Mouse (Mus musculus): ENCODE data around the gene Pgghg. TPM values are rescaled to one million over a fixed set of nuclear protein-coding genes. Genes with fewer than 3 reads are reported as not detected.
A peak's percentile ranks its signal among the peaks of the same experiment; 100 is the strongest.

Gene Pgghg
- total RNA-seq (2017) = 10.6 to 14.2 TPM (median 13.8 TPM) in 3 replicates

DNA sequence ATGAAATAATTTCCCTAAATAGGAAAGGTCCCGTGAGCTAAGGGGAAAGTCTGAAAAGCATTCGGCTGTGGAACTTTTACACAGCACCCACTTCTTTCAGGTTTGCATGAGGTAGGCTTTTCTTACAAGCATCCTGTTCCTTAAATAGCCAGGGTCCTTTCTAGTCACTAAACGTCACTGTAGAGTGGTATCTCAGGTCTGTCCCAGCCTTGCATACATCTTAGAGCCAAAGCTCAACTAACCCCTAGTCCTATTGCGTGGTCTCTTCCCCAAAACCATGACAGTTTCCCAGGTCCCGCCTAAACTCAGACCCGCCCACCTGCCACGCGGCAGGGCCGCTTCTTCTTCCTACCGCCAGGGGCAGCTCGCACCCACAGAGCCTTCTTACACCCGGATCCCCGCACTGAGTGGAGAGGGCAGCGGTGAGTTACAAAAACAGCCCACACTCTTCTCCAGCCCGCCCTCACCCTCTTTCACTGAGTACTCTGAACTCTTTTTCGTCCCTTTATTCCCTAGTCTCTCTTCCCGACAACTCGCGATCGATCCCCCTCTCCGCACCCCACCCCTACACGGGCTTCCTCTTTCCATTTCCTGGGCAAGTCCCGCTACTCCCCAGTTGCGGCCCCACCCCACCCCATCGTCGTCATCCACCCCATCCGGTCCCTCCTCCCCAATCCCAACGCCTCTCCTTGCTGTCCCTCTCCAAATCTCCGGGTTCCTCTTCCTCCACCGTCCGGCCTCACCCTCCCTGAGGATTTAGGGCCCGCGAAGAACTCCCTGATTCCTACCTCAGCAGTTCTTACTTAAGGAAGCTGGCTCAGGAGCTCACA is at the start of gene Pgghg:
TSS of gene Pgghg (plus strand) at position 170 of the 830 bp plus-strand sequence.
- ATAC-seq (replicated peaks; ENCODE audit: insufficient number of reproducible peaks, low FRiP score, low TSS enrichment, poor library complexity, severe bottlenecking) = peak; percentile 78

DNA sequence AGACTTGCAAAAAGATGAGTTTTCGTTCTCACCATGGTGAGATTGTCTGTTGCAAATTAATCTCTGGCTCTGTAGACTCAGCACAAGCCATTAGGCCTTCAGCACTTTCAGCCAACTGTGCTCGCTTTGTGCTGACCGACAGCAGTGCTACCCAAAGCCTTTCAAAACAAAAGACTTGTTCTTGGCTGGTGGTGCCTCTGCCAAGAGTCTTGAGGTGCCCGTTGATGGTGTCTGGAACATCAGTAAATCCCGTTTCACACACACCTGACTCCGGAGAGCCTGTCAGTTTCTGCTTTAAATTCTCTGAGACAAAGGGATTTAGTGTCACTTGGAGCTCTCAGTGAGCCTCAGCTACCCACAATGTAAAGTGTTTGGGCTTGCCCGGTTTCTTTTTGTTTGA is 47.2 kb upstream of the Pgghg start:
- no peak for ATAC-seq (replicated peaks; ENCODE audit: insufficient number of reproducible peaks, low FRiP score, low TSS enrichment, poor library complexity, severe bottlenecking)

DNA sequence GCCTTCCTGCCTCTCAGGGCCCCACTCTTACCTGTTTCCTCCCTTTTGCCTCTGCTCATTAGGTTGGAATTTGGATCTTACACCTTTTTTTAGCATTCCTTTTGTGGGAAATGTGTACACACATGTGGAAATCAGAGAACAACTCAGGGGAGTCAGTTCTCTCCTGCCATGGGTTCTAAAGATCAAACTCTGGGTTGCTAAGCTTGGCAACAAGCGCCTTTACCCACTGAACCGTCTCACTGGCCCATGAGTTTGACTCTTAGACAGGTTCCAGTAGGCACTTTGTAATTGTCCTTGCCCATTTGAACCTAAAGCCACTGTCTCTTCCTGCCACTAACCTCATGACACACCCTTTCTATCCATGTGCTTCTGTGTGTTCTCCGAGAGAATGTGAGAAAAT is 46.6 kb upstream of the Pgghg start:
- ATAC-seq (replicated peaks; ENCODE audit: insufficient number of reproducible peaks, low FRiP score, low TSS enrichment, poor library complexity, severe bottlenecking) = no peak

DNA sequence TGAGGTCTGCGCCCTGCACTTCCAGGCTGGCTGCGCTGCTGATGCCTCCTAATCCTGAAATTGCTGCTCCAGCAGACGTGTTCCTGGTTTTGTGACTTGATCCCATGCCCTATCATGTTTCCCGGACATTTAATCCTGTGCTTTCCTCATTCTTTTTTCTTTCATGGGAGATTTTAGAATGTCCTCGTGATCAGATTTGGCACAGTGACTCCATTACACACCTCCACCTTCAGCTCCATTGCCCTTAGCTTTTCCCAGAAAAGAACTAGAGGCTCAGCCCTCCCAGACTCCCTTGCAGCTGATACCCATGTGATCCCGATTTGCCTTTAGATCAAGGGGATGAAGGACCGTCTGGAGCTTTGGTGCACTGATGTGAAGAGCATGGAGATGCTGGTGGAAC is 43.3 kb upstream of the Pgghg start:
- ATAC-seq (replicated peaks; ENCODE audit: insufficient number of reproducible peaks, low FRiP score, low TSS enrichment, poor library complexity, severe bottlenecking) = no peak

DNA sequence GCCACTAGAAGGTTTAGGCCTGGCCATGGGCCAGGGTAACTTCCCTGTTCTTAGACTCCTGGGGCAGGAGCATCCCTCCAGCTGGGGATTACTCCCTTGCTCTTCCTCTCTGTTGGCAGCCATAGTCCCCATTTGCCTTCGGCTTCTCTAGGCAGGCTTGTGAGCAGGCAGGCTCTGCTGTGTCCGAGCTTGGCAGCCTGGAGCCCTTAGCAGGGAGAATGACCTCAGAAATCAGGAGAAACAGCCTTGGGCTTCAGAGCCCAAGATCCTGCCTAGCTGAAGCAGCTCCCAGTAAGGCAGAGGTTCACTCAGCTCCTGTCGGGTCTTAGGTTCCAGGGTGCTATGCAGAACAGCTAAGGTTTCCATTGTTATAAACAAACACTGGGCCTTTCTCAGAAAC is 42.1 kb upstream of the Pgghg start:
- ATAC-seq (replicated peaks; ENCODE audit: insufficient number of reproducible peaks, low FRiP score, low TSS enrichment, poor library complexity, severe bottlenecking) = no peak

DNA sequence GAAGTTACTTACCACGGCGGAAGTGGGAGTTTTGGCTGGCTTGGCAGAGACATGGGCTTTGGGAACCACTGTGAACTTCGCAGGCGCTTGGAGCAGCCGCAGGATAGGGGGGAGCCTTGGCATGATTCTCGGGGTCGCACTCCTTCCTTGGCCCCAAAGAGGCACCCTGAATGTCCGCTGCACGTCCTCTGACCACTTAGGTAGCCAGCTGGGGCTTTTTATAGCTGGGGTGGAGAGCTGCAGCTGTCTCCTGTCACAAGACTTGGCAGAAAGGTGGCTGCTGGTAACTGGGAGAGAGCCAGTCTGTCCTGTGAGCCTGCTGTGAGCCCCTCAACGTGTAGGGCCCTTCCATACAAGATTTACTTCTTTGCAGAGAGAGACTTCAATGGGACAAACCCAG is 41.0 kb upstream of the Pgghg start, which contains the start of gene Cox8b:
TSS of gene Cox8b (minus strand) at position 227 of the 400 bp plus-strand sequence.
- no peak for ATAC-seq (replicated peaks; ENCODE audit: insufficient number of reproducible peaks, low FRiP score, low TSS enrichment, poor library complexity, severe bottlenecking)

DNA sequence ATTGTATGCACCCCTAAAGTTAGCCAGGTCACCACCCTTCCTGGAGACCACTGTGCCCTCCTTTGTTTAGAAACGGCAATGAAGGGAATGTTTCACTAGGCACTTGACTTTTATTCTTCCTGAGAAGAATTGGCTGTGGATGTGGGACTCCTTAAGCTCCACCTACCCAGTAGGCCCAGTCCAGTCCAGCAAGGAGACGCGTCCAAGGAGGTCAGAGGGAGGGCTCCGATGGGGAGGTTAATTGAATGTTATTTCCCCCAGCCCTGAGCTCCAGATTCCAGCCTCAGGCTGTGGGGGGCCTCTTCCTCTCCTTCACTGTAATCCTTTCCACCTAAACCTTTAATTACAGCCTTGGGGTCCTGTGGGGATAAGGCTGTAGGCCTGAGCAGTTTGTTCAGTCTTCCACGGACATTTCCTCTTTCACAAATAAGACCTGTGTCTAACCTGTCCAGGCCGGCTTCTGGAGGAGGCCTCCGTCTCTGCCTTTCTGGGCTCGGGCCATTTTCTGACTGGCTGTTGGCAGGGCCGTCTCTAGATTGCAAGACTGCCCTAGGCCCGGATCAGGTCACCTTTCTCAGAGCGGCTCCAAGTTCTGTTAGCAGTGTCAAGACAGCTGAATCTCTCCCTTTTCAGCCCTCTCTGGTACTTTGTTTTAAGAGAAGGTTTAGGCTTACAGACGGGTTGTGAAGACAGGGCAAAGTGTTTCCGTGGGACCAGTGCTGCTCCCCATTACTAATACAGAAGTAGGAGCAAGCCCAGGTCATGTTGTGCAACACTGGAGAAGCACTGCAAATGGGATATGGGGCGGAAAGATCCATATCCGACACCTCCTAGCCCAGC is 38.9 kb upstream of the Pgghg start:
- ATAC-seq (replicated peaks; ENCODE audit: insufficient number of reproducible peaks, low FRiP score, low TSS enrichment, poor library complexity, severe bottlenecking) = no peak

DNA sequence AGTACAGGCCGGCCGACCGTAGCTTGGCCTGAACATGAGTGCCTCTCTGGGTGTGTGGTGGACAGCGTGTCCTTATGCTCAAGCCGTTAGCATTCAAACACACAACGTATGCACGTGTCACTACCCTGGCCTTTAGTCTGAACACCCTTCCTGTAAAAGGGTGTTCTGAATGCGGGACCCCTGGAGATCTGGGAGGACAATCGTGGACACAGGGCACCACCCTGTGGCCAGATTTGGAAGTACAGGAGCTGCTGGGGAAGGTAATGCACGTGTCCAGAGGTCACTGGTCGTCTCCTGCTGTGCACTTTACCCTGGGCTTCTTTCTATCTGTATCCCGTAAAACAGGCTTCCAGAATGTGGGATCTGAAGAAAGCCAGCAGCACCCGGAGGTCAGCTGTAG is 38.0 kb upstream of the Pgghg start:
- peak; percentile 63 for ATAC-seq (replicated peaks; ENCODE audit: insufficient number of reproducible peaks, low FRiP score, low TSS enrichment, poor library complexity, severe bottlenecking)

DNA sequence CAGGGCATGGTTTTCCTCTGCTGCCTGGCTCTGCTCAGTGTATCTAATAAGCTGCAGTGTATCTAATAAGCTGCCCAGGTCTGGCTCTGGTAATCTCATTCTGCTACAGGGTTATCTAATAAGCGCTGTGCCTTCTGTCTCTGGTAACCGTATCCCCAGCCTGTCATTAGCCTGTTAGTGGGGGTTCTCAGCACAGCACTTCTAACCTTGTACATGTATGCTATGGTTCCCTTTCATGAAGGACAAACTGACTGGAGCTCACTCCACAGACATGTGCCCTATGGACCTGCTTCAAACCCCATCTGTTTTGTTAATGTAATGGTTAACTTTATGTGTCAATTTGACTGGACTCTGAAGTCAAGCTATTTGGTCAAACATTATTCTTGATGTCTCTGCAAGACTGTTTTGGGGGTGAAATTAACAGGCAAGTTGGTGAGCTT is 35.5 kb upstream of the Pgghg start:
- no peak for ATAC-seq (replicated peaks; ENCODE audit: insufficient number of reproducible peaks, low FRiP score, low TSS enrichment, poor library complexity, severe bottlenecking)

DNA sequence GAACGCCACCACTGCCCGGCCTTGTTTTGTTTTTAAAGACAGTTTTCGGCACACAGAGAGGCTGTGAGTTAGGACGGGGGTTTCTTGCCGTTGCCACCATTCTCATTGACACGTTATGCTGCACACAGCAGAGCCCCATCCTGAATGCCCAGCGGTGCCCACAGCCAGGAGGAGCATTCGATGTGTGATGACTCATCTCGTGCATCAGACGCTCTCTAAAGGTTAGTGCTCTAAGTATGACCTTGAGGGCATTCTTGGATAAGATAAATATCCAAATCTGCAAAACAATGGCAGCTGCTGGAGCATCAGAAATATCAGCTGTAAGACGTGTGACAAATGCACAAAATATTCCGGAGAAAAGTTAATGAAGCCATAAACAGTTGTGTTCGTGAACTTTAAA is 34.1 kb upstream of the Pgghg start:
- ATAC-seq (replicated peaks; ENCODE audit: insufficient number of reproducible peaks, low FRiP score, low TSS enrichment, poor library complexity, severe bottlenecking) = no peak

DNA sequence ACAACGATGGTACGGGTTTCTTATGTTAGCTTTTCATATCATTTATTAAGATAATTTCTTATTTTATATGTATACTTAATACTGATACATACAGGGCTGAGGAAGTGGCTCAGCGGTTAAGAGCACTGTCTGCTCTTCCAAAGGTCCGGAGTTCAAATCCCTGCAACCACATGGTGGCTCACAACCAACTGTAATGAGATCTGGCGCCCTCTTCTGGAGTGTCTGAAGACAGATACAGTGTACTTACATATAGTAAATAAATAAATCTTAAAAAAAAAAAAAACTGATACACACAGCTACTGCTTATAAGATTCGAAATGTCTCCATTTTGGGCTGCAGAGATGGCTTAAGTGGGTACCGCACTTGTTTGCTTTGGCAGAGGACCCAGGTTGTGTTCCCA is 33.5 kb upstream of the Pgghg start:
- ATAC-seq (replicated peaks; ENCODE audit: insufficient number of reproducible peaks, low FRiP score, low TSS enrichment, poor library complexity, severe bottlenecking) = no peak

DNA sequence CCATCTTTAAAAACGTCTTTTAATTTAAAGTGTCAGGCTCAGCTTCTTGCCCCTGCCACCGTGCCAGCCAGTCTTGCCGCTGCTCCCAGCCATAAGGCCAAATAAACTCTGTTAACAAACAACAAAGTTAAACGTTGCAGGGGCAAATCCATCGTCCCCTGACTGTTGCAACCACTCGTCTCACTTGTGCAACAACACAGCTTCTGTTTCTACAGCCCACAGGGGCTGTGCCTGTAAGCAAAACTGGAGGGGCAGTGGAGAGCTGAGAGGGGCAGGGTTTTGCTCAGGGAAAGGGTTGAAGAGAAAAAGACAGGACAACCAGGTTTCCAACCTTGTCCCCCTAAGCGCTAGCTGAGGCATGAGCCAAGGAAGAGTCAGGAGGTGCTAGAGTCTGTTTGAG is 33.0 kb upstream of the Pgghg start:
- no peak for ATAC-seq (replicated peaks; ENCODE audit: insufficient number of reproducible peaks, low FRiP score, low TSS enrichment, poor library complexity, severe bottlenecking)

DNA sequence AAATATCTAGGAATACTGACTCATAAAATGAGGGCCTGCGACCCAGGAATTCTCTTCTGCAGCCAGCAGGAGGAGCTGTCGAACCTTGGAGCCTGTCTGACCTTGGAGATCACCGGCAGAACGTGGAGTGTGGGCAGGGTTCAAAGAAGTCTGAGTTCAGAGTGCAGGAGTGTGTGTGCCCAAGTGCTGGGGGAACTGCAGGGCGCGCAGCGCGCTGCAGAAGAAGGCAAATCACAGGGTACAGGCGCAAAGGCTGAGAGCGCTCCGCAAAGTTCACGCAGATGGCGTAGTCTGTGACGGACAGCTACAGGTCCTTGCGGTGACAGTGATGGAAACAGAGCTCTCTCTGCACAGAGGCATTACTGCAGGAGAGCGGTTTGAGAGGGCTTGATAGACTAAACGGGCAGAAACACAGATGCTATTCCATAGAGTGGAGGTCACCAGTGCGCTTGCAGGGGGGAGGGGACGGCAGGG is 32.5 kb upstream of the Pgghg start:
- ATAC-seq (replicated peaks; ENCODE audit: insufficient number of reproducible peaks, low FRiP score, low TSS enrichment, poor library complexity, severe bottlenecking) = peak; percentile 88

DNA sequence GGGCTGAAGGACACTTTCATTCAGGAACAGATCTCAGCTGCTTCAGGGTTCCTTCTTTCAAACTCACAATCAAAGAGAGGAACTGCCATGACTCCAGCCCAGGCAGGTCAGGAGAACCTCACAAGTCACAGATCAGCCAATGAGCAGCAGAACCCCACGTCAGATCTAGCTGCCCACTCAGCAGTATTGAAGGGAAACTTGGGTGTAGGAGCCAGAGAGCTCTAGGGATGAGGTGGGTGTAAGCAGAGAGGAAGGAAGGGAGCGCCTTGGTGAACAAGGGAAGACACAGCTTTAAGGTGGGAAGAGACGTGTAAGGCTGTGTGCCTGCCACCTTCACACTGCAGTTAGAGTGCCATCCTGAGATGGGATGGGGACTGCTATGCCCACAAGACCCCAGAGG is 28.9 kb upstream of the Pgghg start:
- no peak for ATAC-seq (replicated peaks; ENCODE audit: insufficient number of reproducible peaks, low FRiP score, low TSS enrichment, poor library complexity, severe bottlenecking)

DNA sequence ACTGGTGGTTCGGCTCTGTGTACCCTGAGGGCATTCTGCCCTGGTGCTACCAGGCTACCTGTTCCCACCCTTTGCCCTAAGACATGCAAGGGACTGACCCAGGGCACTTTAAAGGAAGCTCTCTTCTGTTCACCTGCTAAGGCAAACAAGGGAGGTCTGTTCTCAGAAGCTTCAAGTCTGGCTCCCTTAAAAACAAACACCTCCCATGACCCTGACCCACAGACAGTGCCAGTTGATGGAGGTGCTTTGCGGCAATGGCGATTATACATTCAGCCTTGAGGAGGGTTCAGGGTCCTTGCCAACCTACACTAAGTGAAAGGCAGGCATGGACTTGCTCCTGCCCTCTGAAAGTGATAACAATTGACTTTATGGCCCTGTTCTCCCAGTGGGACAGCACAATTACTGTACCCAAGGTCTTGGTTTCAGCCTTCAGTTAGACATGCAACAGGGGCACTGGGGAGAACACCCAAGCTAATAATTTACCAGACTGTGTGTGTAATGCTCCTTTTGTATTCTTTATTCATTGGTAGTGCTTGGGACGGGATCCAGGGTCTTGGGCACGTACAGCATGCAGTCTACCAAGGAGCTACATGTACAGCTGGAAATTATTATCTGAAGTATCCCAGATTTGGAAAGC is 28.2 kb upstream of the Pgghg start:
- ATAC-seq (replicated peaks; ENCODE audit: insufficient number of reproducible peaks, low FRiP score, low TSS enrichment, poor library complexity, severe bottlenecking) = no peak

DNA sequence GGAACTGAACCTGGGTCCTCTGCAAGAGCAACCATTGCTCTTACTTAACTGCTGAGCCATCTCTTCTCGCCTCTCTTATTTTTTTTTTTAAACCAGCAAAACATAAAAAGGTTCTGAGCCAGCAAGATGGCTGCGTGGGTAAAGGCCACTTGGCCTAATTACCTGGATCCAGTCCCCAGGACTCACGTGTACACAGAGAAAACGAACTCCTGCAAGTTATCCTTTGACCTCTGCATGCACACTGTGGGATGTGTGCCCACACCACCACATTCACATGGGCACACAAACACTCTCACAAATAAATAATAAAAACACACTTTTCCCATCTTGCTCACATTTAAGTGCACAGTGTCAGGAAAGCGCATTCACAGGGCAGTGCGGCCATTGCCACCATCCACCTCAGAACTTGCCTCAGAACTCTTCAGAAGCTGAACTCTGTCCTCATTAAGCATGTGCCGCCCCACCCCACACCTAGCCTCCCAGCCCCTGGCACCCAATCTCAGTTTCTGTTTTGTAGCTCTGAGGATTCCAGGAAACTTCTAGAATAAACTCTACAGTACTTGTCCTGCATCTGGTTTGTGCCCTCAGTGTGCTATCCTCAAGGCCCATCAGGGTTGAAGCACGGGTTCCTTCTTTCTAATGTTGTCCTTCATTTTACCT is 27.0 kb upstream of the Pgghg start:
- ATAC-seq (replicated peaks; ENCODE audit: insufficient number of reproducible peaks, low FRiP score, low TSS enrichment, poor library complexity, severe bottlenecking) = no peak

DNA sequence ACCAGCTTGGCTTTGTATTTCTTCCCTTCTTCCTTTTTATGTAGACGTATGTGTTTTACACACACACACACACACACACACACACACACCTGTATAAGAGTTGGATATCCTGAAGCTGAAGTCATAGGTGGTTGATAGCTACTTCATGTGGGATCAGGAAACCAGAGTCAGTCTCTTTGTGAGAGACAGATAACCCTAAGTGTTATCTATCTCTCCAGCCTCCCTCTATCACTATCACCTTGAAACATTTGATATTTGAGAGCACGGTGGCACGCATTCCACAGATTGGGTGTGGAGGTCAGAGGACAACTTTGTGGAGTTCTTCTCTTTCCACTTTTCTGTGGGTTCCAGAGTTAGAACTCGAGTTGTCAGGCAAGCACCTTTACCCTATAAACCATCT is 21.3 kb upstream of the Pgghg start:
- no peak for ATAC-seq (replicated peaks; ENCODE audit: insufficient number of reproducible peaks, low FRiP score, low TSS enrichment, poor library complexity, severe bottlenecking)

DNA sequence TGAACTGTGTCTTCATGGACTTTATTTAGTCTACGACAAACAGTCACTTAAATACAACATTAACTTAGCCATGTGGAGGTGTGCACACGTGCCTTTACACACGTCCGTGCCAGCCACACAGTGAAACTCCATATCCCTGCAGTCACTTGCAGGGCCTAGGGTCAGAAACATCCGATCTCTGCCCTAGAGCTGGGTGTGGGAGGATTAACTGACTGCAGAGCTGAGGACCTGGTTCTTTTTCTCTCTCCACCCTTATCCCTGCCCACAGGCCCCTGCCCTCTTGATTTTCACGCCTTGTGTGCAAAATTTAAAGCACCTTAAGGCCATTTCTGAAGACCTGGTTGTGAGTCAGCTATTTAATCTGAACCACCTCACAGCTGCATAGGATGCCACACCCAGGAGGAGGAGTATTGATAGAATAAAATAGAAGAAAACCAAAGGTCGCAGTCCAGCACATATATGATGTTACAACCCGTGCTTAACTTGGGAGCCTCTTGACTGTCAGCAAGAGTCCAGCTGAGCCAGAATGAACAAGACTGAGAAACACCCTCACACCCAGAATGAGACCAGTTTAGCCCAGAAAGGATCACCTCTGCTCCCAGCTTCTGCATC is 20.7 kb upstream of the Pgghg start, which contains the start of gene Nlrp6:
TSS of gene Nlrp6 (plus strand) at position 485 of the 612 bp plus-strand sequence.
- no peak for ATAC-seq (replicated peaks; ENCODE audit: insufficient number of reproducible peaks, low FRiP score, low TSS enrichment, poor library complexity, severe bottlenecking)
